Mouse (Mus musculus) layer of hippocampus, adult 18-20 months (tissue): ENCODE measurements at regions not wholly inside any gene's neighbourhood (a gene's known extent, or its start where the extent isn't known, plus 50 kb on each side); places are given as distances from the start of the nearest gene placed in this dataset.

Experiments used
- DNase-seq, 2 experiments: peaks; one replicate each; pipeline ENCODE4 v3.0.0; 2022; ENCODE audit warnings: low spot score in 2 of 2

- peak; percentile 25 to 68 for DNase-seq
These were observed 232.6 kb upstream of the Chd6 start for GRCm38 (mm10) chr2:161341368-161341891.

DNA sequence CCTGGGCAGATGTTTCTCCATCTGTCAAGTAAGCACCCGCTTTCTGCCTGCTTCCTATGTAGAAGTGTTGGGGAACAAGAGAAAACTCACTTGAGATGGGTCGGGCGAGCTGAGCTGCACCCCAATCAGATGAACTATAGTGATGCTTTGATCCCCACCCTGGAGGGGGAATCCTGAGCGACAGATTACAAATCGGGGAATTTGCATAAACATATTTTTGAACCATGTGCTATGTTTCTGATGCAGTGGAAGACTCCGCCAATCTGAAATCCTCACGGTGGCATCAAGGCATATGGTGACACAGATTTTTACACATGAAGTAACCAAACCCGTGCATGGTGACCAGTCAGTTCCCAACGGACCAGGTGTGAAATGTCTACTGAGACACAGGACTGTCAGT is 231.4 kb upstream of the Chd6 start:
- DNase-seq, result peak in 1 of 2 experiments; percentile 18

GRCm38 (mm10) chr2:161339327-161340001 is 230.6 kb upstream of the Chd6 start:
- peak in 1 of 2 experiments; percentile 5 for DNase-seq

DNA sequence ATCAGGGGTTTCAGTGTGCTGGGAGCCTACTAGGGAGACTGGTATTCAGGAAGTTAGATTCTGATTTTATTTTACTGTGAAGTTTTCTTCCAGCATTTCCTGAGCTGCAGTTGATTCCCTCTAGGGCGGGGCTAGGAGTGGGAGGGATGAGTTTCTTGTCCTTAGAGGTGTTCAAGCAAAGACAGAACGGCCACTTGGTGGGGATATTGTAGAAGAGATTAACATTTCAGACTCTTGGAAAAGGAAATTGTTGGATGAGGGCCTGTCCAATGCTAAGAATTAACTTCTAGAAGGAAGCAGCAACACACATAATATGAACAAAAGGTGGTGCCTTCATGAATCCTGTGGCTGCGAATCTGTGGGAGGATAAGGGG is 230.1 kb upstream of the Chd6 start:
- DNase-seq, result peak in 1 of 2 experiments; percentile 17

DNA sequence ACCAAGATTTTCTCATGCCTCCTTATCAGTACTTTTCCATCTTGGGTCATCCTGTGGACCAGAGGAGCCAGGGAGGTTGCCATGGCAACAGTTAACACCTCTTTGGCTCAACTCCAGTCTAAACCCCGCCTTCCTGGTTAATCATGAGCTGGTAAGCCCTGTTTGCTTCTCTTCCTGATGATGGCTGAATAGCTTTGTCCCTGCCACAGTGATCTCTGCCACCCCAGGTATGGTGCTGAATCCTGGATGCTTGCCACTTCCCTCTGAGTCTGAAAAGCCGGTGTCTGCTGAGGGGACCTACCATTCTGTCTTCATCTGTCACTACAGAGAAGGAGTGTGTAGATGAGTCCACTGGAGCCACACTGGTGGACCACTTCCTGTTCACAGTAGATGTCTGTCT is 223.8 kb upstream of the Chd6 start:
- DNase-seq, result no peak

DNA sequence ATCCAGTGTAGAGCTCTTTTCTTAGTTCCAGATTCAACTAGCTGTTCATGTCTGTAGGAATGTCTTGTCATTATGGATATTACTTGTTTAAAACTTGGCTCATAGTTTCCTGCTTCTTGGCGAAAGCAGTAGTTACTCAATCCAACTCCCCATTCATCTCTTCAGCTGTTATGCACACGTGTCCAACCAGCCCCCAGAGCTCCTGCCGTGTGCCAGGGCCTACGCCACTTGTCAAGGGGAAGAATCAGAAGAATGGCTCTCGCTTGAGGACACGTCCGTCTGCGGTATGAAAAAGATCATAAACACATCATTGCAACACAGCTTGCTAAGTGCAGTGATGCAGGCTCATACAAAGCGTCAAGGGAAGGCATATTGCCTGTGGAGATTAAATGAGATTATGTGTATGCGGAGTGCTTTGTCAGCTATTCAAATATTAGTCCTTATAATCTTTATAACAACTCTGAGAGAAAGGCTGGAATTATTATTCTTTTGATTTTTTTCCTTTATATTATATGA is 223.0 kb upstream of the Chd6 start:
- peak in 1 of 2 experiments; percentile 11 for DNase-seq

DNA sequence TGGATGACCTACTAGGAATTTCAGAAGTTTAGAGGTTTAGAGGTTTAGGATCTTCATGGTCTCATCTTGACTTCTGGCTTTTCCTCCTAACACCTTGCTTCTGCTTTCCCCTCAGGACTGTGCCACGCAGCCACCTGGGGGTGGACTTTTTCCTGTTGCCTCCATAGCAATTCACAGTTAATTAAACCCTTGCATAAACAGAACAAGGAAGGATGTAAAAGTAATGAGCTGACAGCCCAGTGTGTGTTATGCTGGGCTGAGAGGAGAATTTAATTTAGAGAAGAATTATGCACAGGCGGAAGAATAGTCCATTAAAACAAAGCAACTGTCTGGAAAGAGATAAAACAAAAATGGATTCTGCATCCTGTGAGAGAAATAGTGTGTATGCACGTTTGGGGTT is 193.9 kb upstream of the Chd6 start:
- no peak for DNase-seq

- no peak for DNase-seq
These were observed 160.1 kb upstream of the Chd6 start for GRCm38 (mm10) chr2:161268861-161269413.

DNA sequence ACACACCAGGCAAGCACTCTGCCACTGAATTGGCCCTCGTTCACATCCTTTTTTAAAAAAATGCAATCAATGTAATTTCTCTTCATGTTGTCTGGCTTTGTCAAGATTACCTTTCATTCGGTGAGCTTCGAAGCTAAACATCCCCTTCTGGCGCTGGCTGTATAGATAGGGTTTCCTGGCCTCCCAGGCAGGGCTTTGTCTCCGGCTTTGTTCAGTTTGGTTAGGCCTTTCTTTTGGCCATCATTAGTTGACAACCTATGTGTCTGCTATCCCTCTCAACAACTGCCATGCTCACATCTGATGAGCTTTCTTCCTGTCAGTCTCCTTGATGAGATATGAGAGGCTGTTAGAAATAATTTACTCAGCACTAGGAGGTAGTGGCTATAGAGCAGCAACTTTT is 157.6 kb upstream of the Chd6 start:
- DNase-seq, result no peak

DNA sequence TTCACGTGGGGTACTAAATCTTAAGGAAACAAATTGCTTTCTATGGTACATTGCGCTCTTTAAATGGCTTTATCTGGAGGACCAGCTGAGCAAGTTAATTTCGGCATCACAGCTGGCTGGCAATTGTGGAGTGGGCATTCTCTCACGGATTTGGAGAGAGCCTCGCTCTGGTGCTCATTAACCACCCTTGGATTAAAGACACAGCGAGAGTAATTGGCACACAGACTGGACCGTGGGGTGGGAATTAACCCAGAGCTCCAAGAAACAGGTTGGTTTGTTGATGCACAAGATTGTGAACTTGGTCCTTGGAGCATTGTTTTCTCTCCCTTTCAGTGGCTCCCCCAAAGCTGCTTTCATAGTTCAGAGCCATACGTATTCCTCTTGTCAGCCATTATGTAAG is 156.3 kb upstream of the Chd6 start:
- peak in 1 of 2 experiments; percentile 9 for DNase-seq

GRCm38 (mm10) chr2:161252761-161253160 is 143.9 kb upstream of the Chd6 start:
- DNase-seq, result no peak

DNA sequence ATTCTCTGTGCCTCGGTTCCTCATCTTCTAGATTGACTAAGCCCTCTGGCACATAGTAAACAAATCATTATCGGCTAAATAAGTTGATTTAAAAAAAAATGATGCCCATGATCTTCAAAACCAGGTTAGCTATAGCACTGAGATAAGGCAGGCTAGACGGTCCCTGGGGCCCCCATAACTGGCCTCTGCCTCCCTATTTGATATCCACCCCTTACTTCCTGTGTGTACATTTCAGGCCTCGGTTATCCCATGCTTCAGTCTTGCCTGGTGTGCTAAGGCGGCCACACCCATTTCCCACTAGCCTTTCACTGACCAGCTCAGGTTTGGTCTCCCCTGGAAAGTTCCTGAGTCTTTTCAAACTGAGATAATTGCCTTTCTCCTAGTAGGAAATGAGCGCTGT is 132.8 kb upstream of the Chd6 start:
- no peak for DNase-seq

GRCm38 (mm10) chr2:161237280-161237819 is 128.5 kb upstream of the Chd6 start:
- no peak for DNase-seq

DNA sequence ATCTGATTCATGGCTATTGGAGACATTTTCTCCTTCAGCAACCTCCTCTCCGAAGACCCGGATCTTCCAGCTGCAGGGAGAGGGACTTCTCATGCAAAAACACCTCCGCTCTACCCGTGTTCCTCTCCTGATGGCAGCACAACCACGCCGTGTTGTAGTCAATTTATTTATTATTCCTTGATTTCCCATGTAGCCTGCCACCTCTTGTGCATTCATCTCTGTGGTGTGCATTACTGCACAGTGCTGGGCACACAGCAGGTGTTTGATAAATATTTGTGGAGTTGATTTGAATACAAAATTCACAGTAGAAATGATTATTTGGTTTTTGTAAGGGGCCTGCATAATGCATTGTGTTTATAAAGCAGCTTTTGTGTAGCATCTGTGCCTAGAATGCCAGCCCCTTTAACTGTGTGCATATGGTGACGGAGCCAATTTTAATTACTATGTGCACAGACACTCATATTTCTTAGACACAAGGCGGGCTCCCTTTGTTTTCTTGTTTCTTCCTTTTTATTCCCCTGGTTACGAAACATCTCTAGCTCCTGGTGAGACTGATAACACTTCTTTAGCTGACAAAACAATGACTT is 124.4 kb upstream of the Chd6 start:
- no peak for DNase-seq

DNA sequence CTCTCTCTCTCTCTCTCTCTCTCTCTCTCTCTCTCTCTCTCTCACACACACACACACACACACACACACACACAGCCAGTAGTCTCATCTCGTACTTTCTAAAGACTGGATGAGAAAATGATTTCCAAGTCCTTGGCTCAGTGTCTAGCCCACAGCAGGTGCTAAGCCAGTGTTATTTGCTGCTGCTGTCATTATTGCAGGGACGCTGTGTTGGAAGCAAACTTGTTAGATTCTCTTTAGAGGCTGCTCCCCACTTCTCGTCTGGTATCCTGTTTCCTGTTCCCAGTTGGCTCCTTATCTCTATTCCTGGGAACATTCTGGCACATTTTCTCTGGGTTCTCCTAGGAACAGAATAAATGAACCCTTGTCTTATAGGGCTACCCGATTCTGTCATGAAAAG is 122.5 kb upstream of the Chd6 start:
- DNase-seq, result peak; percentile 9 to 15

- DNase-seq, result no peak
These were observed 106.9 kb upstream of the Chd6 start for GRCm38 (mm10) chr2:161215736-161216135.

- peak; percentile 75 to 94 for DNase-seq
These were observed 106.0 kb upstream of the Chd6 start for GRCm38 (mm10) chr2:161214681-161215458.

- no peak for DNase-seq
These were observed 103.5 kb upstream of the Chd6 start for GRCm38 (mm10) chr2:161212322-161212882.

DNA sequence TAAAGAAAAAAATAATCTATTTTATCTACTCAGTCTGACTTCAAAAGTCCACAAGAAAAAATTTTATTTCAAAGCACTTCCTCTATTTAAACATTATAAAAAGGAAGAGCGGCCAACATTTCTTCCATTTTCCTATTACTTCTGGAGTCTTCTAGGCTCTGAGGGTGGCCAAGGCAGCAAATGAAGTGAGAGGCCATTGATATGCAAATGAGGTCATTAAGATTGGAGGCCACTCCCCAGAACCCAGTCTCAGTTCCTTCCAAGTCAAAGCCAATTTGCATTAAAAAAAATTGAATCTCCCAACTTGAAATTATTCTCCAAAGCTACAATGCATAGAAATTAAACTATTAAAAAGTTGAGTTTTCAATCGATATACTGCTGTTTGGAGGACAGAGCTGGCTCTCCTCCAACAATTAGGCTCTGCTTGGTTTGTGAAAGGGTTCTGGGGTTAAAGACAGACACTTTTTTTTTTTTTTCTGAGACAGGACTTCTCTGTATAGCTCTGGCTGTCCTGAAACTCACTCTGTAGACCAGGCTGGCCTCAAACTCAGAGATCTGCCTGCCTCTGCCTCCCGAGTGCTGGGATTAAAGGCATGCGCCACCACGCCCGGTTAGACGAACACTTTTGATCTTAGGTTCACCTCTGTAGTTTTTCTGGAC is 88.0 kb upstream of the Chd6 start:
- no peak for DNase-seq

DNA sequence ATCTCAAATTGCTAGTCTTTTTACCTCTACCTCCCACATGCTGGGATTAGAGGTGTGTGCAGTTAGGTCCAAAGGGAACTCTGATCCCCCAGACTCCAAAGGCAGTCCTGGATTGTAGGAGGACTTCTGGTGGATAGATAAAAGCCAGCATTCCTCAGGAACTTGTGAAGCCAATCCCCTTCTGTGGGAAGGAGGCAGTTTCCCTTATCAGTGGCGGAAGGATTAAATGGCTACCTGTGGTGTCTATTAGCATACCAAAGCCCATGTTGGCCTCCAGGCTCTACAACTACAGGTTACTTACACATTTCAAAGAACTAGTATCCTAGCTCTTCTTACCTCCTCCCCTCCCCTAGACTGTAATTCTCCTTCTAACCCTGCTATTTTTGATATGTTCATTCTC is 78.6 kb upstream of the Chd6 start:
- DNase-seq, result no peak

DNA sequence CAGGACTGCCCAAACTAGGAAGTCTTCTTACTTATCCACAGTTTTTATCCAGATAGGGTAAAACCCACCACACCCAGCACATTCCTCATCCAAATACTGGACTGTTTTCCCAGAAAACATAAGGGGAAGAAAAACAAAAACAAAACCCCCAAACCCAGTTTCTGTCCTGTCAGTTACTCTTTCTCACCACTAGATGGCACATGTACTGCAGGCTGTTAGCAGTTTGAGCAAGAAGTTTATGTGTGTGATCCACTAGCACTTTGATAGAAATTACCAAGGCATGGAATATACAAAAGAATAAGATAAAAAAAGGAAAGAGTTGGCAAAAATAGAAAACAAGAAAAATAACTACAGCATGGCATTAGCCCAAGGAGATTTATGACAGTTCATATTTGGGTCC is 76.2 kb upstream of the Chd6 start:
- DNase-seq, result no peak
